Mouse (Mus musculus): ENCODE measurements around the gene Gm10799. TPM values are rescaled to one million over a fixed set of nuclear protein-coding genes. Genes with fewer than 3 reads are reported as not detected.
"Not testable (repeated sequence)": the region's sequence is repeated elsewhere in the genome, so short reads cannot be mapped to it uniquely, and the experiment has no call there.

The Gm10799 gene
- polyA plus RNA-seq, 2 experiments = not detected

DNA sequence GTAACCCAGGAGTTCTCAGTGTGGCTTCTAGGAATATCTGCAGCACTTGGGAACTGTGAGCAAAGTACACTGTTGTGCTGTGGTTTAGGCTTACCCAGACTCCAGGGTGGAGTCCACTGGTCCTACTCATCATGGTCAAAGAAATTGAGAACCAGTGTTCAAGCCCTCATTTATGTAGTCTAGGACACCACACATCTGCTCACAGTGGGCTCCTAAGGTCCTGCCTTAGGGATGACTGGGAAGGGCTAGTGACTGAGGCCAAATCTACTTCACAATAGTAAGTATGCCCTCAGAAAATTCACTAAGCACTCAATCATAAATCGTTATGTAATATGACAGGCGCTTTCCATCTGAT lies 30.9 kb upstream of the Gm10799 start:
- DNase-seq (ENCODE audit: low read depth in 3 of 3, low spot score in 3 of 3) = no peak
- TF ChIP-seq CTCF (IDR thresholded peaks at IDR 0.05; ENCODE audit: low read depth) (no peak), EP300 (IDR thresholded peaks at IDR 0.05; ENCODE audit: low read depth) (no peak)
- Histone ChIP-seq H3K27me3 (ENCODE audit: control insufficient read depth, insufficient read depth, low read length) (no peaks in the 10 kb centered on the region), H3K9ac (replicated peaks) (peak overlapping the region; percentile 64), H3K4me1 (replicated peaks; ENCODE audit: control insufficient read depth in 2 of 2, insufficient read depth in 2 of 2, low read length in 1 of 2) (peaks cover 33 to 49% of the 10 kb centered on the region in 2 experiments), H3K9me3 (ENCODE audit: control insufficient read depth, low read length) (no peaks in the 10 kb centered on the region), H3K36me3 (replicated peaks; ENCODE audit: control insufficient read depth, insufficient read depth, low read depth) (peaks cover 11% of the 10 kb centered on the region), H3K4me3 (ENCODE audit: insufficient read depth in 1 of 2, low read depth in 2 of 2, low read length in 2 of 2) (peak overlapping the region; percentile 37 to 84), H3K4me2 (ENCODE audit: low read depth) (peak overlapping the region; percentile 78), H3K27ac (peak overlapping the region; percentile 91)
- no peak for ATAC-seq (ENCODE audit: insufficient read depth)
- 82% methylated on average over 2 of the region's 2 CpGs for WGBS (ENCODE audit: insufficient replicate concordance)

DNA sequence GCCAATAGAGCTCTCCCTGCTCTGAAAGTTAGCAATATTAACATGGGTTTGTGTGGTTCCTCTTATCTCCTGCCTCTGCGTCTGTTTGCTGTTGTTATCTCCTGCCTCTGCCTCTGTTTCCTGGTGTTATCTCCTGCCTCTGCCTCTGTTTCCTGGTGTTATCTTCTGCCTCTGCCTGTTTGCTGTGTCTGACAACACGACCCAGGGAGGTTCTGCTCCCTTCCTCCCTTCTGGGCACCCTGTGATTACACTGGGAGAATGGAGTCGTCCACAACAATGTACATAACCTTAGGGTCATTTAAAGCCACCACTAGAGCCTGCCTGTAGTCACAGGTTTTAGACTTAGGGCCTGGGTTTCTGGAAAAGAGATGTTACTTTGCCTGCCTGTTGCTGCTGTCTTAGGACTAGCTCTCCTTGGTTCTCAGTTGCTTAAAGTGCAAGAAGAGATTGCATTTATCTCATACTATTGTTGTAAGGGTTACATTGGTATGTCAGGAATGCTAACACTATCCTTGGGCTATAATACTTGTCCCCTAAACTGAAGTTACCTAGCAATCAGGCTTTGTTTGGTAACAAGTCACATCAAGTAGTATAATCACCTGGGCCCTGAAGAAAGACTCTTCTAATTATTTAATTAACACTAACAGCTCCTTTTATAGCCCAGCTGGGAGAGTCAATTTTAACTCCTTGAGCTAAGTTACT lies 30.3 kb upstream of the Gm10799 start:
- peak in 1 of 3 experiments; percentile 75 for DNase-seq (ENCODE audit: low read depth in 3 of 3, low spot score in 3 of 3)
- 2% methylated on average over 3 of the region's 3 CpGs for WGBS (ENCODE audit: insufficient replicate concordance)
- peak overlapping the region; percentile 64 for H3K9ac ChIP-seq (replicated peaks)
- H3K4me3 ChIP-seq (ENCODE audit: insufficient read depth in 1 of 2, low read depth in 2 of 2, low read length in 2 of 2) = peak overlapping the region; percentile 49 to 84
- no peaks in the 10 kb centered on the region for H3K9me3 ChIP-seq (ENCODE audit: control insufficient read depth, low read length)
- peak overlapping the region; percentile 78 for H3K4me2 ChIP-seq (ENCODE audit: low read depth)
- H3K27me3 ChIP-seq (ENCODE audit: control insufficient read depth, insufficient read depth, low read length) = no peaks in the 10 kb centered on the region
- TF ChIP-seq EP300 (IDR thresholded peaks at IDR 0.05; ENCODE audit: low read depth) = peak; percentile 99
- no peak for TF ChIP-seq CTCF (IDR thresholded peaks at IDR 0.05; ENCODE audit: low read depth)
- H3K4me1 ChIP-seq (replicated peaks; ENCODE audit: control insufficient read depth in 2 of 2, insufficient read depth in 2 of 2, low read length in 1 of 2) = peaks cover 34 to 52% of the 10 kb centered on the region in 2 experiments
- H3K36me3 ChIP-seq (replicated peaks; ENCODE audit: control insufficient read depth, insufficient read depth, low read depth) = peaks cover 11% of the 10 kb centered on the region
- peak; percentile 90 for ATAC-seq (ENCODE audit: insufficient read depth)
- H3K27ac ChIP-seq = peak overlapping the region; percentile 91

DNA sequence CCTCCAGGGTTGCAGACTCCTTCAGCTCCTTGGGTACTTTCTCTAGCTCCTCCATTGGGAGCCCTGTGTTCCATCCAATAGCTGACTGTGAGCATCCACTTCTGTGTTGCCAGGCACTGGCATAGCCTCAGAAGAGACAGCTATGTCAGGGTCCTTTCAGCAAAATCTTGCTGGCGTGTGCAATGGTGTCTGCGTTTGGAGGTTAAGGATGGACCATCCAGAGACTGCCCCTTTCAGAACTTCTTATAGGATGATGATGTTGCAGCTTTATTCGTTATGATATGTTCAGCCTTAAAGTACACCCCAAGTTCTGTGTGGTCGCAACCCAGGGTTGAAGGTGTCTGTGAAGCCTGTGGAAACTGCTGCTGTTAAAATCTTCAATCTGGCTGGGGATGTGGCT lies 29.0 kb upstream of the Gm10799 start:
- H3K4me3 ChIP-seq (ENCODE audit: insufficient read depth in 1 of 2, low read depth in 2 of 2, low read length in 2 of 2) = peak overlapping the region; percentile 62 to 84
- not testable (repeated sequence) for H3K9me3 ChIP-seq (ENCODE audit: control insufficient read depth, low read length); ATAC-seq (ENCODE audit: insufficient read depth); DNase-seq (ENCODE audit: low read depth in 3 of 3, low spot score in 3 of 3); H3K27me3 ChIP-seq (ENCODE audit: control insufficient read depth, insufficient read depth, low read length); H3K36me3 ChIP-seq (replicated peaks; ENCODE audit: control insufficient read depth, insufficient read depth, low read depth)
- H3K4me1 ChIP-seq (replicated peaks; ENCODE audit: control insufficient read depth in 2 of 2, insufficient read depth in 2 of 2, low read length in 1 of 2) = peaks cover 36 to 55% of the 10 kb centered on the region in 2 experiments
- H3K27ac ChIP-seq = peak overlapping the region; percentile 91
- peak overlapping the region; percentile 78 for H3K4me2 ChIP-seq (ENCODE audit: low read depth)
- peak overlapping the region; percentile 56 for H3K9ac ChIP-seq (replicated peaks)
- 79% methylated on average over 4 of the region's 4 CpGs for WGBS (ENCODE audit: insufficient replicate concordance)

DNA sequence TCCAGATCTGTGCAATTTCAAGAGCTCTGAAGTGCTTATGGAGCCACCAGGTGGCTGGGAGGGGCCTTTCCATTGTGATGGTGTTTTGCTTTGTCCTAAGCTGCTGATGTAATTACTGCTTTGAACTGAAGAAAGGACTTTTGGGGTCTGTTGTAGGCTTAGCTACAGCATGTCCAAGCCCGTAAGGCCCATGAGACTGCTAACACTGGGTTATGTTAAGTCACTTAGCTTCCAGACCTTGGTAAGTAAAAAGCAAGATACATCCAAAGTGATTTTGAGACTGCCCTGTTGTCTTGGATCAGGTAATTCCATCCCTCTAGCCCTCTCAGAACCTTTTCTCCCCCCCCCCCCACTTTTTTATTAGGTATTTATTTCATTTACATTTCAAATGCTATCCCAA lies 28.4 kb upstream of the Gm10799 start:
- ATAC-seq (ENCODE audit: insufficient read depth); DNase-seq (ENCODE audit: low read depth in 3 of 3, low spot score in 3 of 3); H3K9me3 ChIP-seq (ENCODE audit: control insufficient read depth, low read length); H3K36me3 ChIP-seq (replicated peaks; ENCODE audit: control insufficient read depth, insufficient read depth, low read depth); H3K27me3 ChIP-seq (ENCODE audit: control insufficient read depth, insufficient read depth, low read length): not testable (repeated sequence)
- H3K4me1 ChIP-seq (replicated peaks; ENCODE audit: control insufficient read depth in 2 of 2, insufficient read depth in 2 of 2, low read length in 1 of 2) = peaks cover 41 to 60% of the 10 kb centered on the region in 2 experiments
- H3K4me3 ChIP-seq (ENCODE audit: insufficient read depth in 1 of 2, low read depth in 2 of 2, low read length in 2 of 2) = peak overlapping the region; percentile 82 to 84
- TF ChIP-seq CTCF (IDR thresholded peaks at IDR 0.05; ENCODE audit: low read depth) = peak; percentile 23; the same call in 1 of the 2 replicates
- H3K9ac ChIP-seq (replicated peaks) = peak overlapping the region; percentile 94
- peak overlapping the region; percentile 96 for H3K27ac ChIP-seq
- H3K4me2 ChIP-seq (ENCODE audit: low read depth) = peak overlapping the region; percentile 78
- WGBS (ENCODE audit: insufficient replicate concordance) = 79% methylated on average over 1 of the region's 1 CpGs

DNA sequence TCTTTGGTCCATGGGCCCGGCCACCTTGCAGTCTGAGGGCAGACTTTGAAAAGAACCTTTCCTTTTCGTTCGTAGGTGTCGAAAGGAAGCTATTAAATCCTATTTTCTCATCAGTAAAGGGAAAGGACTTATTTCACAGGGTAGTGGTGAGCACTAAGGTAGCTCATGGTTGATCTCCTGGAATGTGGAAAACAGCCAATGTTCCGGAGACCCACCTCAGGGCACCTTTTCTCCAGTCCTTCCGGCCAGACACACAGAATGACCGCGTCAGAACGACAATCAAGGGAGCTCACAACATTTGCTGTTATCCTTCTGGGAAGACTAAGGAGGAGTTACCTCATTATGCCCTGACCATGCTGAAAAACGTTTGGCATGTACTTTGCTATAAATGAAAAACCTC lies 27.9 kb upstream of the Gm10799 start:
- TF ChIP-seq EP300 (IDR thresholded peaks at IDR 0.05; ENCODE audit: low read depth) (no peak), CTCF (IDR thresholded peaks at IDR 0.05; ENCODE audit: low read depth) (no peak)
- Histone ChIP-seq H3K4me3 (ENCODE audit: insufficient read depth in 1 of 2, low read depth in 2 of 2, low read length in 2 of 2) (peak overlapping the region; percentile 82 to 84), H3K27ac (peak overlapping the region; percentile 96), H3K9ac (replicated peaks) (peak overlapping the region; percentile 94), H3K27me3 (ENCODE audit: control insufficient read depth, insufficient read depth, low read length) (no peaks in the 10 kb centered on the region), H3K36me3 (replicated peaks; ENCODE audit: control insufficient read depth, insufficient read depth, low read depth) (peaks cover 4% of the 10 kb centered on the region; the same call in 1 of the 2 replicates), H3K9me3 (ENCODE audit: control insufficient read depth, low read length) (no peaks in the 10 kb centered on the region), H3K4me2 (ENCODE audit: low read depth) (peak overlapping the region; percentile 78), H3K4me1 (replicated peaks; ENCODE audit: control insufficient read depth in 2 of 2, insufficient read depth in 2 of 2, low read length in 1 of 2) (peaks cover 45 to 62% of the 10 kb centered on the region in 2 experiments)
- 26% methylated on average over 10 of the region's 10 CpGs for WGBS (ENCODE audit: insufficient replicate concordance)
- ATAC-seq (ENCODE audit: insufficient read depth) (no peak), DNase-seq (ENCODE audit: low read depth in 3 of 3, low spot score in 3 of 3) (no peak)

Measured in liver, embryonic 14.5 days (tissue).